Mouse (Mus musculus) heart, embryonic 11.5 days (tissue): ENCODE data around the gene 4930558K02Rik. TPM values are rescaled to one million over a fixed set of nuclear protein-coding genes. Genes with fewer than 3 reads are reported as not detected.

Source experiments
- ATAC-seq: fragments of 200-750 bp; cut with Nextera tagmentation; replicated peaks from 2 replicates; pipeline ENCODE4 v1.8.0; 2017; ENCODE audit warnings: moderate library complexity; ENCODE audit not compliant: insufficient number of reproducible peaks, low FRiP score, low TSS enrichment
- H3K27ac ChIP-seq: fragments of 300-500 bp; sonication (generic); 2 replicates; pipeline ENCODE4 v1.5.1; 2014; ENCODE audit warnings: mild to moderate bottlenecking, low read depth, low read length
- H3K27me3 ChIP-seq: fragments of 300-500 bp; sonication (generic); 2 replicates; pipeline ENCODE4 v1.6.1; 2014; ENCODE audit warnings: mild to moderate bottlenecking, low read length, mixed read lengths; ENCODE audit not compliant: control insufficient read depth, insufficient read depth
- H3K36me3 ChIP-seq: fragments of 300-500 bp; sonication (generic); 2 replicates; pipeline ENCODE4 v1.6.1; 2014; ENCODE audit warnings: mild to moderate bottlenecking, low read length, moderate library complexity, mixed read lengths; ENCODE audit not compliant: control insufficient read depth, insufficient read depth
- H3K4me1 ChIP-seq: fragments of 300-500 bp; sonication (generic); 2 replicates; pipeline ENCODE4 v1.6.1; 2014; ENCODE audit warnings: low read length; ENCODE audit not compliant: control insufficient read depth, insufficient read depth
- H3K4me2 ChIP-seq: fragments of 300-500 bp; sonication (generic); 2 replicates; pipeline ENCODE4 v1.6.1; 2014; ENCODE audit warnings: mild to moderate bottlenecking, moderate library complexity
- H3K4me3 ChIP-seq: fragments of 300-500 bp; sonication (generic); 2 replicates; pipeline ENCODE4 v1.5.1; 2014; ENCODE audit warnings: low read depth, low read length
- H3K9ac ChIP-seq: fragments of 300-500 bp; sonication (generic); 2 replicates; pipeline ENCODE4 v1.6.1; 2014; ENCODE audit warnings: mild to moderate bottlenecking, low read depth, low read length, moderate library complexity
- H3K9me3 ChIP-seq: fragments of 300-500 bp; sonication (generic); replicated peaks from 2 replicates; pipeline ENCODE4 v1.6.1; 2016; ENCODE audit warnings: low read length; ENCODE audit not compliant: control insufficient read depth
- WGBS: fragments of 180-500 bp; shearing (Covaris S2); extraction: QIAGEN DNeasy Blood & Tissue Kit; methylation state at CpG from one replicate; pipeline ENCODE4 v1.1.7; 2014; ENCODE audit not compliant: insufficient replicate concordance; 5-methylcytosine and 5-hydroxymethylcytosine counted together
- polyA plus RNA-seq: library from polyadenylated mRNA; unstranded; fragments of >200 nt; fragmentation: Nextera tagmentation; extraction: Ambion mirVana; gene quantifications from 2 replicates; pipeline ENCODE4 v1.2.1, GENCODE M21; 2014

4930558K02Rik gene
- polyA plus RNA-seq = not detected in 2 replicates

GRCm38 (mm10) chr1:161979536-161979935 is at the start of gene 4930558K02Rik:
TSS of gene 4930558K02Rik (minus strand) at chr1:161979636.
- H3K4me2 ChIP-seq = no peak within 1 kb of the TSS
- WGBS = 76% methylated on average over 1 of the region's 1 CpGs
- 0 out of 2 replicates have a peak, but pooled peaks cover 2% of the 10 kb centered on the region for H3K4me1 ChIP-seq
- H3K27ac ChIP-seq = no peak within 1 kb of the TSS
- ATAC-seq = no peak
- H3K9ac ChIP-seq = no peak within 1 kb of the TSS
- no peak within 1 kb of the TSS for H3K4me3 ChIP-seq
- no peaks in the 10 kb centered on the region for H3K36me3 ChIP-seq
- no peaks in the 10 kb centered on the region for H3K9me3 ChIP-seq
- no peaks in the 10 kb centered on the region for H3K27me3 ChIP-seq

- Histone ChIP-seq H3K36me3 (no peaks in the 10 kb centered on the region), H3K27ac (no peak overlapping the region), H3K9me3 (no peaks in the 10 kb centered on the region), H3K9ac (no peak overlapping the region), H3K27me3 (no peaks in the 10 kb centered on the region), H3K4me2 (no peak overlapping the region), H3K4me3 (no peak overlapping the region), H3K4me1 (peaks cover 8% of the 10 kb centered on the region)
- WGBS = 73% methylated on average over 8 of the region's 8 CpGs
- ATAC-seq = no peak
These were observed 44.3 kb upstream of the 4930558K02Rik start for GRCm38 (mm10) chr1:162023681-162024270.

- H3K4me1 ChIP-seq = peaks cover 8% of the 10 kb centered on the region
These were observed 41.3 kb upstream of the 4930558K02Rik start for GRCm38 (mm10) chr1:162020766-162021165.

GRCm38 (mm10) chr1:162020303-162020731 is 40.9 kb upstream of the 4930558K02Rik start:
- no peak overlapping the region; the same call in 1 of the 2 replicates for H3K27ac ChIP-seq
- no peak overlapping the region for H3K4me2 ChIP-seq
- H3K36me3 ChIP-seq = no peaks in the 10 kb centered on the region
- H3K9ac ChIP-seq = no peak overlapping the region
- H3K4me3 ChIP-seq = no peak overlapping the region
- H3K4me1 ChIP-seq = peaks cover 8% of the 10 kb centered on the region
- H3K9me3 ChIP-seq = no peaks in the 10 kb centered on the region
- H3K27me3 ChIP-seq = no peaks in the 10 kb centered on the region
- WGBS = 71% methylated on average over 7 of the region's 7 CpGs
- no peak for ATAC-seq

More at GRCm38 (mm10) chr1:162020766-162021165, 41.3 kb upstream of the 4930558K02Rik start:
- Histone ChIP-seq H3K9me3 (no peaks in the 10 kb centered on the region), H3K27me3 (no peaks in the 10 kb centered on the region), H3K4me3 (no peak overlapping the region), H3K9ac (no peak overlapping the region), H3K27ac (no peak overlapping the region), H3K4me2 (no peak overlapping the region), H3K36me3 (no peaks in the 10 kb centered on the region)
- WGBS = 73% methylated on average over 4 of the region's 4 CpGs
- no peak for ATAC-seq

- ATAC-seq = no peak
- Histone ChIP-seq H3K4me2 (no peak overlapping the region), H3K9ac (no peak overlapping the region), H3K36me3 (no peaks in the 10 kb centered on the region), H3K4me1 (peaks cover 13% of the 10 kb centered on the region), H3K4me3 (no peak overlapping the region), H3K9me3 (no peaks in the 10 kb centered on the region), H3K27me3 (no peaks in the 10 kb centered on the region), H3K27ac (peak overlapping the region; percentile 86)
- WGBS = 68% methylated on average over 6 of the region's 6 CpGs
These were observed 39.2 kb upstream of the 4930558K02Rik start for GRCm38 (mm10) chr1:162018601-162018977.

- no peaks in the 10 kb centered on the region for H3K36me3 ChIP-seq
- WGBS = 44% methylated on average over 13 of the region's 13 CpGs
- H3K4me2 ChIP-seq = no peak overlapping the region
- no peaks in the 10 kb centered on the region for H3K27me3 ChIP-seq
- peak overlapping the region; percentile 86 for H3K27ac ChIP-seq
- peaks cover 18% of the 10 kb centered on the region for H3K4me1 ChIP-seq
- no peaks in the 10 kb centered on the region for H3K9me3 ChIP-seq
- ATAC-seq = no peak
- no peak overlapping the region for H3K4me3 ChIP-seq
- H3K9ac ChIP-seq = no peak overlapping the region
These were observed 38.7 kb upstream of the 4930558K02Rik start for GRCm38 (mm10) chr1:162017975-162018600.

- peaks cover 18% of the 10 kb centered on the region for H3K4me1 ChIP-seq
- H3K9me3 ChIP-seq = no peaks in the 10 kb centered on the region
- H3K36me3 ChIP-seq = no peaks in the 10 kb centered on the region
- H3K4me2 ChIP-seq = no peak overlapping the region
- H3K4me3 ChIP-seq = no peak overlapping the region
- 42% methylated on average over 7 of the region's 7 CpGs for WGBS
- peak overlapping the region; percentile 86 for H3K27ac ChIP-seq
- H3K9ac ChIP-seq = no peak overlapping the region
- ATAC-seq = no peak
- no peaks in the 10 kb centered on the region for H3K27me3 ChIP-seq
These were observed 37.5 kb upstream of the 4930558K02Rik start for GRCm38 (mm10) chr1:162016982-162017381.

GRCm38 (mm10) chr1:162015247-162015862 is 35.9 kb upstream of the 4930558K02Rik start:
- Histone ChIP-seq H3K4me3 (no peak overlapping the region), H3K9ac (no peak overlapping the region), H3K9me3 (no peaks in the 10 kb centered on the region), H3K4me1 (peaks cover 17% of the 10 kb centered on the region), H3K36me3 (no peaks in the 10 kb centered on the region), H3K4me2 (no peak overlapping the region), H3K27ac (peak overlapping the region; percentile 50; the same call in 1 of the 2 replicates), H3K27me3 (no peaks in the 10 kb centered on the region)
- ATAC-seq = no peak
- 52% methylated on average over 8 of the region's 8 CpGs for WGBS
